Mouse (Mus musculus) ES-Bruce4 (cell line): Measurements from ENCODE around the gene Isca2. TPM values are rescaled to one million over a fixed set of nuclear protein-coding genes. Genes with fewer than 3 reads are reported as not detected.

Source experiments
- H3K27ac ChIP-seq: 2 replicates; pipeline ENCODE4 v1.5.1; 2012; ENCODE audit warnings: low read length, inconsistent platforms; ENCODE audit not compliant: insufficient read depth
- H3K27me3 ChIP-seq: 2 replicates; pipeline ENCODE4 v1.6.1; 2012; ENCODE audit warnings: mild to moderate bottlenecking, low read length, inconsistent platforms; ENCODE audit not compliant: control insufficient read depth, poor library complexity, insufficient read depth, severe bottlenecking
- H3K36me3 ChIP-seq: 2 replicates; pipeline ENCODE4 v1.6.1; 2012; ENCODE audit warnings: inconsistent platforms, mild to moderate bottlenecking, low read length, moderate library complexity; ENCODE audit not compliant: control insufficient read depth, poor library complexity, insufficient read depth, severe bottlenecking
- H3K4me1 ChIP-seq: one replicate; pipeline ENCODE4 v1.8.1; 2011; ENCODE audit warnings: low read length; ENCODE audit not compliant: control insufficient read depth, insufficient read depth
- H3K4me3 ChIP-seq: 2 replicates; pipeline ENCODE4 v1.5.1; 2011; ENCODE audit warnings: low read depth, mild to moderate bottlenecking, low read length
- H3K9ac ChIP-seq: 2 replicates; pipeline ENCODE4 v1.6.1; 2012; ENCODE audit warnings: low read depth, mild to moderate bottlenecking, inconsistent platforms; ENCODE audit not compliant: poor library complexity, severe bottlenecking
- H3K9me3 ChIP-seq: replicated peaks from 2 replicates; pipeline ENCODE4 v1.6.1; 2012; ENCODE audit warnings: mild to moderate bottlenecking, low read length, inconsistent platforms; ENCODE audit not compliant: control insufficient read depth, poor library complexity, insufficient read depth, severe bottlenecking
- CTCF ChIP-seq: IDR thresholded peaks from one replicate; pipeline ENCODE4 v1.8.1; 2011; ENCODE audit warnings: low read depth, low read length
- EP300 ChIP-seq: IDR thresholded peaks from 2 replicates; pipeline ENCODE4 v1.6.1; 2011; ENCODE audit warnings: low read depth, low read length; ENCODE audit not compliant: insufficient read depth
- POLR2A ChIP-seq: IDR thresholded peaks from one replicate; pipeline ENCODE4 v1.8.1; 2011; ENCODE audit warnings: low read length; ENCODE audit not compliant: insufficient read depth
- polyA plus RNA-seq: library from polyadenylated mRNA; stranded (reverse); fragments of >200 nt; gene quantifications from 2 replicates; pipeline ENCODE4 v1.2.4, GENCODE M21; 2011; ENCODE audit warnings: low read depth; ENCODE audit not compliant: missing spikeins, insufficient read depth, insufficient read length

The Isca2 gene
- polyA plus RNA-seq, 1 experiment, result 44.4 TPM

GRCm38 (mm10) chr12:84806726-84807125 is 33.7 kb downstream of the Isca2 start:
- Histone ChIP-seq H3K4me3 (no peak overlapping the region), H3K27me3 (no peaks in the 10 kb centered on the region), H3K4me1 (no peaks in the 10 kb centered on the region), H3K36me3 (no peaks in the 10 kb centered on the region), H3K27ac (no peak overlapping the region), H3K9me3 (no peaks in the 10 kb centered on the region), H3K9ac (no peak overlapping the region)
- TF ChIP-seq EP300, result no peak
- no peak for TF ChIP-seq POLR2A
- no peak for TF ChIP-seq CTCF

GRCm38 (mm10) chr12:84807351-84807750 is 34.3 kb downstream of the Isca2 start:
- TF ChIP-seq CTCF (no peak), EP300 (no peak), POLR2A (no peak)

GRCm38 (mm10) chr12:84809033-84809432 is 36.0 kb downstream of the Isca2 start:
- no peak overlapping the region for H3K27ac ChIP-seq
- H3K4me1 ChIP-seq, result no peaks in the 10 kb centered on the region
- H3K9ac ChIP-seq, result no peak overlapping the region
- no peaks in the 10 kb centered on the region for H3K27me3 ChIP-seq
- H3K9me3 ChIP-seq, result no peaks in the 10 kb centered on the region
- H3K4me3 ChIP-seq, result no peak overlapping the region
- H3K36me3 ChIP-seq, result no peaks in the 10 kb centered on the region
- TF ChIP-seq POLR2A (no peak), EP300 (no peak), CTCF (no peak)

More at GRCm38 (mm10) chr12:84807351-84807750, 34.3 kb downstream of the Isca2 start:
- no peak overlapping the region for H3K27ac ChIP-seq
- H3K36me3 ChIP-seq, result no peaks in the 10 kb centered on the region
- no peak overlapping the region for H3K4me3 ChIP-seq
- H3K9me3 ChIP-seq, result no peaks in the 10 kb centered on the region
- H3K9ac ChIP-seq, result no peak overlapping the region
- H3K4me1 ChIP-seq, result no peaks in the 10 kb centered on the region
- no peaks in the 10 kb centered on the region for H3K27me3 ChIP-seq

GRCm38 (mm10) chr12:84810810-84811209 is 37.8 kb downstream of the Isca2 start:
- Histone ChIP-seq H3K27me3 (no peaks in the 10 kb centered on the region), H3K4me3 (no peak overlapping the region), H3K9ac (no peak overlapping the region), H3K4me1 (no peaks in the 10 kb centered on the region), H3K27ac (no peak overlapping the region), H3K36me3 (no peaks in the 10 kb centered on the region), H3K9me3 (no peaks in the 10 kb centered on the region)
- TF ChIP-seq CTCF, result no peak
- no peak for TF ChIP-seq POLR2A
- no peak for TF ChIP-seq EP300

- Histone ChIP-seq H3K4me3 (no peak overlapping the region), H3K4me1 (no peaks in the 10 kb centered on the region), H3K27me3 (no peaks in the 10 kb centered on the region), H3K27ac (no peak overlapping the region), H3K9me3 (no peaks in the 10 kb centered on the region), H3K9ac (no peak overlapping the region), H3K36me3 (no peaks in the 10 kb centered on the region)
- TF ChIP-seq CTCF (no peak), POLR2A (no peak), EP300 (no peak)
Observed at GRCm38 (mm10) chr12:84811510-84811909, 38.5 kb downstream of the Isca2 start.

GRCm38 (mm10) chr12:84812004-84812403 is 39.0 kb downstream of the Isca2 start:
- H3K27me3 ChIP-seq, result no peaks in the 10 kb centered on the region
- no peaks in the 10 kb centered on the region for H3K9me3 ChIP-seq
- no peak overlapping the region for H3K27ac ChIP-seq
- no peaks in the 10 kb centered on the region for H3K4me1 ChIP-seq
- TF ChIP-seq CTCF (peak; percentile 2), EP300 (no peak)
- no peak overlapping the region for H3K4me3 ChIP-seq
- H3K9ac ChIP-seq, result no peak overlapping the region
- no peaks in the 10 kb centered on the region for H3K36me3 ChIP-seq
